ENCODE assay signal across 8 mouse cellular contexts in genomic region chr2:148575433-148575832, GRCm38 (mm10).
"Had no signal": no experiment of that assay in that cellular context is flagged by ENCODE, and none has a peak within 500 bp of the region (broad histone marks: within the 10 kb centered on the region; RNA-seq: fewer than 3 reads in every experiment).

No protein-coding gene starts in this region.

- H3K4me3 ChIP-seq: limb, embryonic 15.5 days; liver, embryonic 12.5 days; midbrain, embryonic 12.5 days had no signal

- H3K27ac ChIP-seq: limb, embryonic 15.5 days; liver, embryonic 12.5 days; midbrain, embryonic 12.5 days; stomach, postnatal 0 days had no signal

- H3K27me3 ChIP-seq: limb, embryonic 15.5 days; liver, embryonic 12.5 days; midbrain, embryonic 12.5 days had no signal

- H3K9me3 ChIP-seq: limb, embryonic 15.5 days; liver, embryonic 12.5 days; midbrain, embryonic 12.5 days had no signal

- H3K9ac ChIP-seq: limb, embryonic 15.5 days; liver, embryonic 12.5 days; midbrain, embryonic 12.5 days had no signal

- H3K4me2 ChIP-seq: limb, embryonic 15.5 days; liver, embryonic 12.5 days; midbrain, embryonic 12.5 days had no signal

- ATAC-seq: liver, embryonic 12.5 days had no signal

- H3K36me3 ChIP-seq: limb, embryonic 15.5 days; liver, embryonic 12.5 days; midbrain, embryonic 12.5 days had no signal

- DNase-seq: kidney, adult 8-10 months; kidney, postnatal 25 days; layer of hippocampus, postnatal 36 days; thymus, postnatal 4 days had no signal

- H3K4me1 ChIP-seq: limb, embryonic 15.5 days; liver, embryonic 12.5 days; midbrain, embryonic 12.5 days had no signal
